Mouse (Mus musculus): ENCODE data around the gene Lrrc15. TPM values are rescaled to one million over a fixed set of nuclear protein-coding genes. Genes with fewer than 3 reads are reported as not detected.

Gene Lrrc15
- 4.9 and 5.9 TPM in 2 replicates for polyA plus RNA-seq (2015; fragmentation: Nextera tagmentation; extraction: Ambion mirVana)

DNA sequence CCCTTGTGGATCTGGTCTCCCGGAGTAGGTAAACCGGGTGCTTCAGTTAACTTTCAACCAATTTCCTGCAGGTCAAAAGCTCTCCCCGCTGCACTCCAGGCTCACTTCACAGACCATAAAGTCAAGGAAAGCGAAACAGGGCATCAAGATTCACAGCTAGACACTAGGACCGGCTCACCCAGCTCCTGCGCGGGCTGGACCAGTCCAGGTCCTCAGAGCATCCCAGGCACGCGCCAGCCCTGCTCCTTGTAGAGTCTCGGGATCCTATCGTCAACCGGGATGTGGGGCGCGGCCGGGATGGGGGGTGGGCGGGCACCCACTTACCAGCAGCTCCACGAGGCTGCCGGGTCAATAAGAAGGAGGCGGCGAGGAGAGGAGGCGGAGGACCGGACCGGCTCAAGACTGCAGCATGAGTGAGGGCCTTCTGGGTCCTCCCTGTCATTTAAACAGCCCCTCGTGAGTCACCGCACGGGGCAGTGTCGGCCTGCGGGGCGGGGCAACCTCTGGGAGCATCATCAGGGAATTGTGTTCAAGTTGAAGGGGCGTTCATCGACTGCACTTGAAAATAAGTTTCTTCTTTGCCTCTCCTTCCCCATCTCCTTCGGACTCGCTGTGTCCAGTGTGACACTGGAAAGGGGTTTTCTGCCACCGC is at the start of gene Lrrc15:
Gene Lrrc15, minus strand, starts transcription at position 413 of the 652 bp plus-strand sequence.
- H3K36me3 ChIP-seq: no peaks in the 10 kb centered on the region
- WGBS: 9% methylated on average over 34 of the region's 34 CpGs
- H3K4me2 ChIP-seq (replicated peaks): peak within 1 kb of the TSS; percentile 53
- no peak within 1 kb of the TSS for H3K27ac ChIP-seq (replicated peaks)
- no peaks in the 10 kb centered on the region for H3K9me3 ChIP-seq (replicated peaks)
- peaks cover 45% of the 10 kb centered on the region for H3K4me1 ChIP-seq
- H3K4me3 ChIP-seq (replicated peaks): peak within 1 kb of the TSS; percentile 32
- peaks cover 35% of the 10 kb centered on the region for H3K27me3 ChIP-seq
- H3K9ac ChIP-seq: no peak within 1 kb of the TSS
- no peak for ATAC-seq (ENCODE audit: insufficient number of reproducible peaks, low FRiP score, low TSS enrichment, low read depth)

DNA sequence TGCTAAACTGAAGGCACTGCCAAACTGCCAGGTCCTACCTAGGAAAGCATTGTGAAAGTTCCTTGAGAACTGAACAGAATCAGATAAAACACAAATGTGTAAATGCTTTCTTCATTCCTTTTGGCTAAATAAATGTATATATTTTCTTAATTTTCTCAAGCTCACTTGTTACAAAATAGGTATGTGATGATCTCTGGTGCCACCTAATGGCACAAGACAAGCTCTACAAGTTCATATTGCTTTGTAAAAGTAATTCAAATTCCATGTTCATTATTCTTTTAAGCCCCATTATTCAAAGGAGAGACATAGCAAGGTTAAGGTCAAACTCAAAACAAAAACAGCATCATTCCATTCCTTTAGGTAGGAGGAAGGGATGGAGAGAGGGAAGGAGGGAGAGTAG is 31.2 kb upstream of the Lrrc15 start:
- peaks cover 6% of the 10 kb centered on the region for H3K4me1 ChIP-seq
- no peak overlapping the region for H3K9ac ChIP-seq
- ATAC-seq (ENCODE audit: insufficient number of reproducible peaks, low FRiP score, low TSS enrichment, low read depth): no peak
- H3K9me3 ChIP-seq (replicated peaks): no peaks in the 10 kb centered on the region
- no peak overlapping the region for H3K27ac ChIP-seq (replicated peaks)
- H3K27me3 ChIP-seq: peaks cover 17% of the 10 kb centered on the region; the same call in 1 of the 2 replicates
- no peak overlapping the region for H3K4me3 ChIP-seq (replicated peaks)
- H3K4me2 ChIP-seq (replicated peaks): no peak overlapping the region
- no peaks in the 10 kb centered on the region; the same call in 1 of the 2 replicates for H3K36me3 ChIP-seq

DNA sequence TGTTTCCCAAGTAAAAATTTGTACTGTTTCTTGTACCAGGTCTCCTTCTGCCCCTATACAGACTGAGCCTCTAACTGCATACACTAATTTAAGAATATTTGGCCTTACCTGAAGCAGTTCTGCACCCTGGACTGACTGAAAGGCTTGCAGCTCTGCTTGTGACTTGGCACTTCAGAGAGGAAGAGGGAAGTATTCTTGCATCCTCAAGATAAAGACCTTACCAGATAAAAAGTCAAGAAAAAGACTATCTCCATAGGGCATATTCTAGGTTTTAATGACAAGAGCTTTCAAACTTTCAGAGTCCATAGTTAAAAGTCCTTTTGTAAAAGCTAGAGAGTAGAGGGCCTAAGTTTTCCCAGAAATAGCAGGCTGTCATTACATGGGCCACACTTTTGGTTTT is 27.6 kb upstream of the Lrrc15 start, which contains the start of gene Gp5:
Gene Gp5, minus strand, starts transcription at position 133 of the 400 bp plus-strand sequence.
- Histone ChIP-seq H3K4me3 (replicated peaks) (peak within 1 kb of the TSS; percentile 55), H3K9ac (no peak within 1 kb of the TSS), H3K27me3 (peaks cover 48% of the 10 kb centered on the region)

DNA sequence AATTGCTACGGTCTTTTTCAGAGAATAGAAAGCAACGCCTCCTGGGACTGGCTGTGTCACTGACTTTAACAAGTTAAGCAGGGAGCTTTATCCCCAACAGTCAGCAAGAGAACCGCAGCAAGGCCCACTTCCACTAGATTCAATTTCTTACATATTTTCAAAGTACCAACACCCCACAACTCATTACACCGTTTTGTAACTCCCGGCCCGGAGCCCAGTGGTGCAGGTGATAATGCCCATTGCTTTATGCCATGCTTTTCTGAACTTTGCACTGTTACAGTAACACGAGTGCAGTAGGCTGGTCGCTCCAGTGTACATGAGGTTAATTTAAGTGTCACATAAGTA is 27.1 kb upstream of the Lrrc15 start:
- peaks cover 19% of the 10 kb centered on the region for H3K4me1 ChIP-seq
- 57% methylated on average over 8 of the region's 8 CpGs for WGBS
- H3K9me3 ChIP-seq (replicated peaks): no peaks in the 10 kb centered on the region
- no peaks in the 10 kb centered on the region for H3K36me3 ChIP-seq
- no peak overlapping the region for H3K27ac ChIP-seq (replicated peaks)
- H3K27me3 ChIP-seq: peaks cover 48% of the 10 kb centered on the region
- ATAC-seq (ENCODE audit: insufficient number of reproducible peaks, low FRiP score, low TSS enrichment, low read depth): no peak
- no peak overlapping the region for H3K4me2 ChIP-seq (replicated peaks)
- H3K9ac ChIP-seq: no peak overlapping the region
- no peak overlapping the region for H3K4me3 ChIP-seq (replicated peaks)

More for the DNA sequence above, 27.6 kb upstream of the Lrrc15 start, which contains the start of gene Gp5:
- Histone ChIP-seq H3K9me3 (replicated peaks) (no peaks in the 10 kb centered on the region), H3K4me2 (replicated peaks) (peak within 1 kb of the TSS; percentile 91), H3K4me1 (peaks cover 19% of the 10 kb centered on the region), H3K27ac (replicated peaks) (no peak within 1 kb of the TSS), H3K36me3 (no peaks in the 10 kb centered on the region)
- no peak for ATAC-seq (ENCODE audit: insufficient number of reproducible peaks, low FRiP score, low TSS enrichment, low read depth)

- WGBS: 4% methylated on average over 34 of the region's 34 CpGs
- peak overlapping the region; percentile 91 for H3K4me2 ChIP-seq (replicated peaks)
- H3K27me3 ChIP-seq: peaks cover 48% of the 10 kb centered on the region
- H3K36me3 ChIP-seq: no peaks in the 10 kb centered on the region
- no peak overlapping the region for H3K27ac ChIP-seq (replicated peaks)
- H3K9ac ChIP-seq: peak overlapping the region; percentile 21; the same call in 1 of the 2 replicates
- peaks cover 19% of the 10 kb centered on the region for H3K4me1 ChIP-seq
- H3K9me3 ChIP-seq (replicated peaks): no peaks in the 10 kb centered on the region
- H3K4me3 ChIP-seq (replicated peaks): peak overlapping the region; percentile 55
- ATAC-seq (ENCODE audit: insufficient number of reproducible peaks, low FRiP score, low TSS enrichment, low read depth): no peak
These were observed 26.5 kb upstream of the Lrrc15 start for GRCm38 (mm10) chr16:30309395-30310170.

- Histone ChIP-seq H3K4me2 (replicated peaks) (peak overlapping the region; percentile 91), H3K27ac (replicated peaks) (no peak overlapping the region), H3K4me1 (peaks cover 19% of the 10 kb centered on the region), H3K36me3 (no peaks in the 10 kb centered on the region), H3K9me3 (replicated peaks) (no peaks in the 10 kb centered on the region), H3K27me3 (peaks cover 48% of the 10 kb centered on the region), H3K9ac (peak overlapping the region; percentile 21), H3K4me3 (replicated peaks) (peak overlapping the region; percentile 55)
- peak; percentile 47 for ATAC-seq (ENCODE audit: insufficient number of reproducible peaks, low FRiP score, low TSS enrichment, low read depth)
- under 1% methylated on average over 72 of the region's 72 CpGs for WGBS
These were observed 25.7 kb upstream of the Lrrc15 start for GRCm38 (mm10) chr16:30308616-30309394.

DNA sequence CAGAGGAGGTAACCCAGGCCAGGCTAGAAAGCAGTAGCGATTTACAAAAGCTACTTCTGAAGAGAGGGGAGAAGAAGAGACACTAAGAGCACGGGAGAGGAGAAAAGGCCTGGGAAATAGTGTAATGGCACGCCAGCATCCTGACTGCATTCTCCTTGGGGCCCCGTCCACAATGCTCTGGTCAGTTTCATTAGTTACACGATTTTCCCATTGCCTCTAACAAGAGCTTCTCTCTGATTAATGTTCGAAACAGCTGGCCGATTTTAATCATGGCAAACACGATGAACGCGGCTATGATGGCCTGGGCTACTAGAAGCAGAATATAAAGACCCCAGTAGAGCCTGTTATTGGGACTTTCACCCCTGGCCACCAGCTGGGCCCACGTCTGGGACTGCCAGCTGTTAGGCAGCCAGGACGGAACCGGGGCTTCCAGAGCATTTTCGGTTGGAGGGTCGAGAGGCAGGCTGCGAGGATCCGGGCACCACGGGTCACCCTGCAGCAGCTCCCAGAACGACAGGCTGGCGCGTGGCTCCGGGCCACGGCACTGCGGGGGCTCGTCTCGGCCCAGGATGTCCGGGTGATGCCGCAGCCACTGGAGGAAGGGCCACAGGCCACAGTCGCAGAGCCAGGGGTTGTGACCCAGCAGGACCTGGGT is 25.0 kb upstream of the Lrrc15 start:
- H3K9ac ChIP-seq: peak overlapping the region; percentile 7; the same call in 1 of the 2 replicates
- H3K9me3 ChIP-seq (replicated peaks): no peaks in the 10 kb centered on the region
- no peaks in the 10 kb centered on the region for H3K36me3 ChIP-seq
- H3K4me3 ChIP-seq (replicated peaks): peak overlapping the region; percentile 55
- H3K27ac ChIP-seq (replicated peaks): no peak overlapping the region
- peaks cover 19% of the 10 kb centered on the region for H3K4me1 ChIP-seq
- peak; percentile 53; the same call in 1 of the 2 replicates for ATAC-seq (ENCODE audit: insufficient number of reproducible peaks, low FRiP score, low TSS enrichment, low read depth)
- peak overlapping the region; percentile 91 for H3K4me2 ChIP-seq (replicated peaks)
- peaks cover 53% of the 10 kb centered on the region for H3K27me3 ChIP-seq
- 18% methylated on average over 29 of the region's 29 CpGs for WGBS

DNA sequence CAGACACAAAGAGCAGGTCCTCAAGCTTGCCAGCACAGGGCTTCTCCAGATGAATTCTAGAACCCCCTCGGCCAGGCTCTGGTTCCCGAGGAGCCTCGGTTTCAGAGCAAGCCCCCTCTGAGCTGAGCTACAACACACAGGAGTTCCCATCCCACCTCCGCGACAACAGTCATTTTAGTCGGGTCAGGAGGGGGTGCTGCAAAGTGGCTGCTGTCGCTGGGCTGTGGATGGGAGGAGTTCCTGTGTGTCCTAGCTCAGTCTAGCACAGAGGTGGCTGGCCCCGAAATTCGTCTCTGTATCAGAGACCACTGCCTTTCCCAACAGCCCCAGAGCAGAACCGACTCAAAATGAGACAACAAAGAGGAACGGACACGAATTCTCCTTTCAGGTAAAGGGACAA is 24.2 kb upstream of the Lrrc15 start:
- 53% methylated on average over 12 of the region's 12 CpGs for WGBS
- Histone ChIP-seq H3K9me3 (replicated peaks) (no peaks in the 10 kb centered on the region), H3K27ac (replicated peaks) (no peak overlapping the region), H3K9ac (no peak overlapping the region), H3K4me1 (peaks cover 19% of the 10 kb centered on the region), H3K27me3 (peaks cover 54% of the 10 kb centered on the region), H3K4me2 (replicated peaks) (no peak overlapping the region), H3K4me3 (replicated peaks) (no peak overlapping the region), H3K36me3 (no peaks in the 10 kb centered on the region)
- ATAC-seq (ENCODE audit: insufficient number of reproducible peaks, low FRiP score, low TSS enrichment, low read depth): no peak

GRCm38 (mm10) chr16:30306102-30306501 is 23.0 kb upstream of the Lrrc15 start:
- Histone ChIP-seq H3K27me3 (peaks cover 54% of the 10 kb centered on the region), H3K4me1 (peaks cover 19% of the 10 kb centered on the region)

DNA sequence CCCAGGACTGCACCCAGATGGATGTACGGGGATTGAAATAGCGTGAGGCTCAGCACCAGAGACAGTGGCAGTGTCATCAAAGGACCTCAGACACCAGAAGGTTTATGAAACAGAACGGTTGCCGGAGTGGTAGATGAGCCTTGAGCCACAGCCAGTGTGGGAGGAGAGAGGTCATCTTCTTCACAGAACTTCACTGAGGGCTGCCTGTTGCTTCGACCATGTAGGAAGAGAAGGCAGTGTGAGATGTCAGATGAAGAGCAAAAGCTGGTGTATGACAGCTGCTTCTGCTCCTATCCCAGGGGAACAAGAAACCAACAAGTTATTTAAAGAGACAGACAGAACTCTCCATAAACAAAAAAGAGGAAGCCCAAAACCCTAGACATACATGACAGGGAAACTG is 21.2 kb upstream of the Lrrc15 start:
- 57% methylated on average over 5 of the region's 5 CpGs for WGBS
- H3K27me3 ChIP-seq: peaks cover 37% of the 10 kb centered on the region
- no peak for ATAC-seq (ENCODE audit: insufficient number of reproducible peaks, low FRiP score, low TSS enrichment, low read depth)

More at GRCm38 (mm10) chr16:30306102-30306501, 23.0 kb upstream of the Lrrc15 start:
- 82% methylated on average over 4 of the region's 4 CpGs for WGBS
- Histone ChIP-seq H3K4me3 (replicated peaks) (no peak overlapping the region), H3K9ac (no peak overlapping the region), H3K36me3 (no peaks in the 10 kb centered on the region), H3K9me3 (replicated peaks) (no peaks in the 10 kb centered on the region), H3K4me2 (replicated peaks) (no peak overlapping the region), H3K27ac (replicated peaks) (no peak overlapping the region)
- no peak for ATAC-seq (ENCODE audit: insufficient number of reproducible peaks, low FRiP score, low TSS enrichment, low read depth)

More for the DNA sequence above, 21.2 kb upstream of the Lrrc15 start:
- peaks cover 13% of the 10 kb centered on the region for H3K4me1 ChIP-seq
- H3K27ac ChIP-seq (replicated peaks): no peak overlapping the region
- no peaks in the 10 kb centered on the region for H3K9me3 ChIP-seq (replicated peaks)
- H3K9ac ChIP-seq: no peak overlapping the region
- no peaks in the 10 kb centered on the region for H3K36me3 ChIP-seq
- no peak overlapping the region for H3K4me2 ChIP-seq (replicated peaks)
- no peak overlapping the region for H3K4me3 ChIP-seq (replicated peaks)

Measured in embryonic facial prominence, embryonic 15.5 days (tissue).